Mouse (Mus musculus): Measurements from ENCODE around the gene Ppp1r16b.
A peak's percentile ranks its signal among the peaks of the same experiment; 100 is the strongest.
"Not testable (repeated sequence)": the region's sequence is repeated elsewhere in the genome, so short reads cannot be mapped to it uniquely, and the experiment has no call there.

Gene Ppp1r16b

GRCm38 (mm10) chr2:158721481-158721880, 56.3 kb downstream of the Ppp1r16b start:
- peak; percentile 32 for DNase-seq (ENCODE audit: low read depth, low spot score)

GRCm38 (mm10) chr2:158722135-158722534, 56.9 kb downstream of the Ppp1r16b start:
- DNase-seq (ENCODE audit: low read depth, low spot score), result no peak

- DNase-seq (ENCODE audit: low read depth, low spot score), result no peak
These were observed 57.9 kb downstream of the Ppp1r16b start for GRCm38 (mm10) chr2:158722991-158723551.

- no peak for DNase-seq (ENCODE audit: low read depth, low spot score)
These were observed 58.6 kb downstream of the Ppp1r16b start for GRCm38 (mm10) chr2:158723806-158724205.

GRCm38 (mm10) chr2:158726252-158726651, 61.1 kb downstream of the Ppp1r16b start:
- DNase-seq (ENCODE audit: low read depth, low spot score), result peak; percentile 42

GRCm38 (mm10) chr2:158728061-158728815, 63.0 kb downstream of the Ppp1r16b start:
- DNase-seq (ENCODE audit: low read depth, low spot score), result peak; percentile 63

- no peak for DNase-seq (ENCODE audit: low read depth, low spot score)
These were observed 65.7 kb downstream of the Ppp1r16b start for GRCm38 (mm10) chr2:158730896-158731295.

- no peak for DNase-seq (ENCODE audit: low read depth, low spot score)
These were observed 67.3 kb downstream of the Ppp1r16b start for GRCm38 (mm10) chr2:158732521-158732920.

GRCm38 (mm10) chr2:158733136-158733535, 67.9 kb downstream of the Ppp1r16b start:
- no peak for DNase-seq (ENCODE audit: low read depth, low spot score)

- no peak for DNase-seq (ENCODE audit: low read depth, low spot score)
These were observed 68.7 kb downstream of the Ppp1r16b start for GRCm38 (mm10) chr2:158733914-158734313.

- DNase-seq (ENCODE audit: low read depth, low spot score), result no peak
These were observed 69.4 kb downstream of the Ppp1r16b start for GRCm38 (mm10) chr2:158734500-158735152.

GRCm38 (mm10) chr2:158735340-158735739, 70.1 kb downstream of the Ppp1r16b start:
- no peak for DNase-seq (ENCODE audit: low read depth, low spot score)

GRCm38 (mm10) chr2:158736247-158736646, 71.0 kb downstream of the Ppp1r16b start:
- DNase-seq (ENCODE audit: low read depth, low spot score), result not testable (repeated sequence)

GRCm38 (mm10) chr2:158738591-158738990, 73.4 kb downstream of the Ppp1r16b start:
- DNase-seq (ENCODE audit: low read depth, low spot score), result no peak

GRCm38 (mm10) chr2:158739113-158739512, 73.9 kb downstream of the Ppp1r16b start:
- DNase-seq (ENCODE audit: low read depth, low spot score), result no peak

- no peak for DNase-seq (ENCODE audit: low read depth, low spot score)
These were observed 75.9 kb downstream of the Ppp1r16b start for GRCm38 (mm10) chr2:158741011-158741501.

GRCm38 (mm10) chr2:158742431-158742830, 77.2 kb downstream of the Ppp1r16b start:
- no peak for DNase-seq (ENCODE audit: low read depth, low spot score)

- DNase-seq (ENCODE audit: low read depth, low spot score), result no peak
These were observed 78.4 kb downstream of the Ppp1r16b start for GRCm38 (mm10) chr2:158743518-158744141.

- DNase-seq (ENCODE audit: low read depth, low spot score), result peak; percentile 79
These were observed 79.9 kb downstream of the Ppp1r16b start for GRCm38 (mm10) chr2:158745049-158745482.

- no peak for DNase-seq (ENCODE audit: low read depth, low spot score)
These were observed 81.0 kb downstream of the Ppp1r16b start for GRCm38 (mm10) chr2:158746164-158746563.

GRCm38 (mm10) chr2:158749366-158749765, 84.2 kb downstream of the Ppp1r16b start:
- no peak for DNase-seq (ENCODE audit: low read depth, low spot score)

- no peak for DNase-seq (ENCODE audit: low read depth, low spot score)
These were observed 95.0 kb downstream of the Ppp1r16b start for GRCm38 (mm10) chr2:158760231-158760630.
